Mouse (Mus musculus): ENCODE measurements at regions not wholly inside any gene's neighbourhood (a gene's known extent, or its start where the extent isn't known, plus 50 kb on each side); places are given as distances from the start of the nearest gene placed in this dataset.

- no peak for DNase-seq (ENCODE audit: extremely low spot score, low read depth, low spot score)
These were observed 50.8 kb upstream of the Elk3 start for GRCm38 (mm10) chr10:93361654-93362195.

DNA sequence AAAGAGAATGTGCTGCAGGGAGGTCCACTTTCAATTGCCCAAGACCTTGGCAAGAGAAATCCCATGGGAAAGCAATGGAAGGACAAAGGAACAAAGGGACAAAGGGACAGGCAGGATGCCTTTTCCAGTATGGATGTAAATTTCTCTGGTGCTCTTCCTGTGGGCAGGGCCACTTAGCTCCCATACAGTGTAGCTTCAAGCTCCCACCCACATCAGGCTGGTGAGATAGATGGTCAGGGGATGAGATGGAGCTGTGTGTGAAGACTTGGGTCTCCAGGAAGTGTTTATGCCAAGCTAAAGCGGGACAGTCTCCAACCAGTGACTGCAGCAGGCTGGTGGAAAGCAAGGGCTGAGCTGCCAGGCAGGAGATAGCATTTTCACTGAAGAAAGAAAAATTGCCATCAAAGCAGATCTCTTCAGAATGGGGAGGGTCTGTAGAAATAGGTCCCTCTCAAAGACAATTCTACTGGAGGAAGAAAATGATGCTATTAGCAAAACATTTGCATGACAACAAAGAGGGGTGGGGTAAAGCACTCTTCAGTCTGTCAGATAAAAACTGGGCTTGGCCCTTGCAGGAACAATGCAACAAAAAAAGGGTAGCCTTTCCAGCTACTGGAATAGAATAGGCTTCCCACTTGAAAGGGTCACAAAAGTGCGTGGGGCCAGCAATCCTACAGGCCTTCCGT lies 53.3 kb upstream of the Elk3 start:
- DNase-seq (ENCODE audit: extremely low spot score, low read depth, low spot score), result no peak

DNA sequence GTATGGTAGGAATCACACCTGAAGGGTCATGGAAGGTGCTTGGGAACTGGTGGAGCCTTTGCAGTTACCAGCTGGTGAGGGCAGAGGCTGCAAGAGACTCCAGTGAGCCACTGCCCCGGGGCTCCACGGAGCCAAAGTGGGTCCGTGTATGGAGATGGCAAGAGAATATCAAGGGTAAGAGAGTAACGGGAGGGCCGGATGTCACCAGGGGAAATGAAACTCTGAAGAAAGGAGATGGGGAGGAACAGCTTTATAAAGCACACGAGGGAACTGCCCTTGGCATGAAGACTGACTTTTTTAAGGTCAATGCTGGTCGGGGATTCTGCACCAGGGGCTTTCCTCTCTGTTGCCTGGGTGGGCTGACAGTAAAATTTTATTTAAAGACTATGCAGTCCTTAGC lies 53.9 kb upstream of the Elk3 start:
- DNase-seq (ENCODE audit: extremely low spot score, low read depth, low spot score), result no peak

- DNase-seq (ENCODE audit: extremely low spot score, low read depth, low spot score), result no peak
These were observed 54.4 kb upstream of the Elk3 start for GRCm38 (mm10) chr10:93365318-93365717.

DNA sequence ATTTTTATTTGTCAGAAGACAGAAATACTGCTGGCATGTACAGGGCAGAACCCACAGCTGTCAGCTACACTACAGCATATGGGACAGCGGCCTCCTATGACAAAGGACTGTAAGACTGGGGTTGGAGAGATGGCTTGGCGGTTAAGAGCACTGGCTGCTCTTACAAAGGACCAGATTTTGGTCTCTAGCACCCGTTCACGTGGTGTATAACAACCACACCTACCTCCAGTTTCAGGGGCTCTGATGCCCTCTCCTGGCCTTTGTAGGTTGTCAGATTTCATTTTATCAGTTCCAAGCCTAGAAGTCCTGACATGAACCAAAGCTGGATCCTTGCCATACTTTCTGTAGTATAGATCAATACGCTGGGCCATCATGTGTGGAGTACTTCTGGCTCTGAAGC lies 54.9 kb upstream of the Elk3 start:
- no peak for DNase-seq (ENCODE audit: extremely low spot score, low read depth, low spot score)

DNA sequence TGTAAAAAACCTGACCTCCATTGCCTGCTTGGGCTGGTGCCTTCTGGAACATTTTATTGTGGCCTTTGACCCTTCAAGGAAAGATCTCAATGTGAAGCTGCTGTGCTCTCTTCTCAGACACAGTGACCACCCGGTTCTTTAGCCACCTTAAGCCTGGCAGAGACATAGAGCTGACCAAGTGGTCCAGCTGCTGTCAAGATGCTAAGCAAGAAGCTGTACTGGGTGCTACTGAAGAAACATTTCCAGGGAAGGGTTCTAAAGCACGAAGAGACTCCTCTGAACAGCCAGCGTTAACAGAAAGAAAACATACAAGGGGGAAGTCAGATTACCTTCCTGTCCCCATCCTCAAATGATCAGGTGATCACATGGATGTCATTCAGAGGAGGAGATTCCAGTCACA lies 58.8 kb upstream of the Elk3 start:
- DNase-seq (ENCODE audit: extremely low spot score, low read depth, low spot score), result no peak

DNA sequence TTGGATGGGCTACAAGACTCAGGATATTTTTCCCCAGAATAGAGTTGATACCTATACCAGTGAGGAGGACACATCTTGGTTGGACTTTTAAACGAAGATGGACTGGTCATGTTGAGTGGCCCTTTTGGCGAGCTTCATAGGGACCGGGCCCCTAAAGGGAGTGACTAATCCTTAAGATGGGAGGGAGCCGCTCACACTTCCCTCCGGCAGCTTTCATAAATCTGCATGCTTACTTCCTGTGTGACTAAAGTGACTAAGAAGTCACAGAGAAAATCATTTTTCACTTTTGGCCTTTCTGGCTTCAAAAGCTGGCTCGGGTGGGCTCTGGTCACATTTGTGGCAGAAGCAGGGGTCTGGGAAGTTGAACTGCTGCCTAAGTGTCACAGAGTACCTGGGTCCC lies 59.4 kb upstream of the Elk3 start:
- DNase-seq (ENCODE audit: extremely low spot score, low read depth, low spot score), result no peak

GRCm38 (mm10) chr10:93372281-93372680 lies 61.3 kb upstream of the Elk3 start:
- no peak for DNase-seq (ENCODE audit: extremely low spot score, low read depth, low spot score)

DNA sequence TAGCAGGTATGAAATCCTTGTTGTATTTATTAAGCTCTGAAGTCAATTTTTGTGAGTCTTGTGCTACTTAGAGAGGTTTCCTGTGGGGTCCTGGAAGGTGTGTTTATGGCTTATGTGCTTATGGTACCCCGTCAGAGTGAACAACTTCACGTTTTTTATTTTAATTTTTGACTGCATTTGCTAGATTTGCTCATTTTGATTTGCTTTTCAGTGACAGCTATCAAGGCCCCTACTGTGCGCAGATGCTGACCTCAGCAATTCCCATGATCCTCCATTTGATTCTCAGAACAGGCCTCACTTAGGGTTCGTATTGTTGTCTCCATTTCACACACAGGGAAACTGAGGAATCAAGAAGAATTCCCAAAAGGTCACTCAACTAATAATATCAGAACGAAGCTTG lies 62.3 kb upstream of the Elk3 start:
- DNase-seq (ENCODE audit: extremely low spot score, low read depth, low spot score), result no peak

- DNase-seq (ENCODE audit: extremely low spot score, low read depth, low spot score), result no peak
These were observed 63.2 kb upstream of the Elk3 start for GRCm38 (mm10) chr10:93373954-93374689.

DNA sequence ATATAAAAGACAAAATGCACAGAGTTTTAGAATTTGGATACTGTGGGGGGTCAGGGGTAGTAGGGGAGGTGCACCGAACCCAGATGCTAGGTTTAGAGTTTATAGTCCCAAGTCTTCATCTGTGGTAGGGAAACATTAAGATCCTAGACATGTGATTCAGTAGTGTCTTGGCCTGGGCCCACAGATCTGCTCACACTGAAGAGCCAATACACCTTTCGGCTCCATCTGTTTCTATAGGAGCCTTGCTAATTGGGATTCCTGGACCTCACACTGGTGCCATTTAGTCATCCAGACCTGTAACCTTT lies 63.7 kb upstream of the Elk3 start:
- DNase-seq (ENCODE audit: extremely low spot score, low read depth, low spot score), result no peak

DNA sequence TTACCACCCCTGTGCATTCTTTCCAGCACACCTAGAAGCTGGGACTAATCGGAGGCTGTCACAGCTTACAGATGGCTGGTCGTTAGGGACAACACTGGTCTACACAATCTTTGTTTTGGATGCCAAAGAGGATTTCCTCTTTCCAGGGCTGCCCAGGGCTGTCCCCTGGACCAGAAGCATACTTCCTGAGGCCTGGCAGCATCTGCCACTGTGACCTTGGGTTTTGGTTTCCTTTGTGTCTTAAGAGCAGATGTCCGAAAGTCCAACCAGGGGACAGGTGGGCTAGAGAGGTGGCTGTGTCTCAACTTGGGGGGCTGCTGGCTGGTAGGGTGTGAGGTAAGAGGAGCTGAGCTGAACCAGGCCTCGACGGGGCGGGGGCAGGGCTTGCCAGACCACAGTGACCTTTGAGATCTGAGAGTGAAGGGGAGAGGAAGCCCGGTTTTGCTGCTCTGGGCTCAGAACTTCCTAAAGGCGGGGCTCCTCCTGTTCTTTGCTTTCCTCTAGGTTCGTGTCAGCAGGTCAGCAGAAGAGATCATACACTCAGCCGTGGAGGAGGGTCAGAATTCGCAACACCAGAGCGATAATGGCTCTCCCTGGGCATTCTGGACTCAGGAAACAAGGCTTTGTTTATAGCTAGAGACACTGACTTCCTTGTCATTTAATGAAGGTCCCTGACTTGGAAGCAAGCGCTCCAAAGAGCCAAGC lies 64.2 kb upstream of the Elk3 start:
- DNase-seq (ENCODE audit: extremely low spot score, low read depth, low spot score), result peak; percentile 8

DNA sequence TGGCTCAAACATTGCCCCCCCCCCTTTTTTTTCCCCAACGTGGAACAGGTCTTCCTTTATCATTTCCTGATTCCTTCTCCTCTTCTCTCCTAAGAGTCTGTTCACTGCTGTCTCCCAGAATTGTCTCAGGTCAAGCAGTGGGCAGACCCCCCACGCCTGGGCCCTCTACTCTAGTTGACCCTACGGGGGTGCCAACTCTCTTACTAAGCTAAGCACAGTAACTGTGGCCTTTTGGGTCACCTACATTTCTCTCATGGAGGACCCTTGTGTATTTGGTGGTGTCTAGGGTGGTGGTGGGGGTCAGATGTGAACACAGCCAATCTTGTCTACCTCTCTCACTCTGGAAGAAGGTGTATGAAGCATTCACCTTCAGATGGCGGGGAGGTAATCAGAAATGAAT lies 64.8 kb upstream of the Elk3 start:
- no peak for DNase-seq (ENCODE audit: extremely low spot score, low read depth, low spot score)

DNA sequence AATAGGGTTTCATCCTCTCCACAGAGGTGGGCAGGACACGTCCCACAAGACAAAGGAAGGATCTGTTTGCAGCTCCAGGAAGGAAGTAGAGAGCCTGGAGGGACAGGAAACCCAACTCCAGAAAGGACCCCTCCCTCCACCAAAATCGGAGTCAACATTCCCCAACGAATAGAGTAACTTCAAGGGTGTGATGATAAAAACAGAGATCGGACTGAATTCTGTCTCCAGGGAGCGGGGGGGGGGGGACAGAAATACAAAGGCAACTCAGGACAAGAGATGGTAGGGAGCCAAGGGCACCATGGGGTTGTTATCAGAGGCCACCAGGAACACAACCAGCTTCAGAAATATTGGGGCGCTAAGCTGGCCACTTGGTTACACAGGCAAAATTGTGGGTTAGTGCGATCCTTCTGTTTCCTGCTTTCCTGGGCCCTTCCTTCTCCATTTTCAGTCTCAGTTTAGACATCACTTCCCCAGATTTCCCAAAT lies 65.6 kb upstream of the Elk3 start:
- no peak for DNase-seq (ENCODE audit: extremely low spot score, low read depth, low spot score)

GRCm38 (mm10) chr10:93389276-93389675 lies 63.9 kb upstream of the Lta4h start:
- DNase-seq (ENCODE audit: extremely low spot score, low read depth, low spot score), result no peak

GRCm38 (mm10) chr10:93391296-93391695 lies 61.9 kb upstream of the Lta4h start:
- DNase-seq (ENCODE audit: extremely low spot score, low read depth, low spot score), result no peak

DNA sequence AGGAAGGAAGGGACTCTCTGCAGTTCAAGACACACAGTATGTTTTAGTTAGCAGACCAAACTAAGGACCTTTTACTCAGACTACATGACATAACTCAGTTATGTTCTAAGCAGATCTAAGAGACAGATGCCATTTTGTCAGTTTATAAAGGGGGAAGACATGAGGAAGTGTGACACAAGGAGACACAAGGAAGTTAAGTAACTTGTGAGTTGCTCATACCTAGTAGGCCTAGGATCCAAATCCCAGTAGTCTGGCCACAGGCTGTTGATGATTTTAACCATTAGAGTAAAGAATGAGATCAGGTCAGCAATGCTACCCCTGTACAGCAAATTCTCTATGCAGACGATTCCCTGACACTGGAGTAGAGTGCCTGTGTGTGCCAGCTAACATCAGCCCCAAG lies 59.3 kb upstream of the Lta4h start:
- no peak for DNase-seq (ENCODE audit: extremely low spot score, low read depth, low spot score)

DNA sequence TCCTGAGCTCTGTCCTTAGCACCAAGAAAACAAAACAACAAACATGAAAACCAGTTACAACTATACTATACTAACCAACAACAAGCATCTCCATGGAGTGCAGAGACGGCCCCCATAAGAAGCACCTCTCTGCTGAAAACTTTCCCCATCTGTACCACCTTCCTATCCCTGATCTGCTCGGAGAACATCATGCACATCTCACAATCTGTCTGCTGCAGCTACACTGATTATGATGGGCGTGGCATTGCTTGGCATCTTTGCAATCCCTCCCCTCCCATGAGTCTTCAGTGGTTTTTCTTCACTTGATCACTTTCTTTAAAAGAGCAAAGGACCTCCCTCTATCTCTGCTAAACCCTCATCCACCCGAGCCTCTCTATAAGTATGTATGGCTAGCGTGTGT lies 55.5 kb upstream of the Lta4h start:
- no peak for DNase-seq (ENCODE audit: extremely low spot score, low read depth, low spot score)

GRCm38 (mm10) chr10:93398531-93399320 lies 54.5 kb upstream of the Lta4h start:
- no peak for DNase-seq (ENCODE audit: extremely low spot score, low read depth, low spot score)

- no peak for DNase-seq (ENCODE audit: extremely low spot score, low read depth, low spot score)
These were observed 50.3 kb upstream of the Lta4h start for GRCm38 (mm10) chr10:93402689-93403509.

Data from hindlimb bud, embryonic 11.5 days (tissue).